Mouse (Mus musculus) heart, adult 2 months (tissue): Measurements from ENCODE around the gene Tmem98.

ENCODE experiments used
- CTCF ChIP-seq: fragments of 200-600 bp; IDR thresholded peaks from 2 replicates; pipeline ENCODE4 v1.8.1; 2022; ENCODE audit warnings: antibody characterized with exemption, mild to moderate bottlenecking, moderate library complexity
- EP300 ChIP-seq: fragments of 200-500 bp; IDR thresholded peaks from 2 replicates; pipeline ENCODE4 v1.6.1; 2011; ENCODE audit warnings: low read depth, low read length, control low read depth; ENCODE audit not compliant: insufficient read depth
- POLR2A ChIP-seq: fragments of 200-500 bp; IDR thresholded peaks from 2 replicates; pipeline ENCODE4 v1.6.1; 2011; ENCODE audit warnings: mild to moderate bottlenecking, low read depth, low read length, control low read depth; ENCODE audit not compliant: insufficient read depth

- TF ChIP-seq CTCF (no peak), EP300 (no peak), POLR2A (no peak)
Observed at GRCm38 (mm10) chr11:80784294-80784743, 25.7 kb upstream of the Tmem98 start.
